Mouse (Mus musculus): Measurements from ENCODE around the gene Arid2. TPM values are rescaled to one million over a fixed set of nuclear protein-coding genes. Genes with fewer than 3 reads are reported as not detected.
"Not testable (repeated sequence)": the region's sequence is repeated elsewhere in the genome, so short reads cannot be mapped to it uniquely, and the experiment has no call there.

Arid2 gene
- 42.4 and 47.4 TPM in 2 replicates for polyA plus RNA-seq (2014; fragmentation: Nextera tagmentation; extraction: Ambion mirVana)

DNA sequence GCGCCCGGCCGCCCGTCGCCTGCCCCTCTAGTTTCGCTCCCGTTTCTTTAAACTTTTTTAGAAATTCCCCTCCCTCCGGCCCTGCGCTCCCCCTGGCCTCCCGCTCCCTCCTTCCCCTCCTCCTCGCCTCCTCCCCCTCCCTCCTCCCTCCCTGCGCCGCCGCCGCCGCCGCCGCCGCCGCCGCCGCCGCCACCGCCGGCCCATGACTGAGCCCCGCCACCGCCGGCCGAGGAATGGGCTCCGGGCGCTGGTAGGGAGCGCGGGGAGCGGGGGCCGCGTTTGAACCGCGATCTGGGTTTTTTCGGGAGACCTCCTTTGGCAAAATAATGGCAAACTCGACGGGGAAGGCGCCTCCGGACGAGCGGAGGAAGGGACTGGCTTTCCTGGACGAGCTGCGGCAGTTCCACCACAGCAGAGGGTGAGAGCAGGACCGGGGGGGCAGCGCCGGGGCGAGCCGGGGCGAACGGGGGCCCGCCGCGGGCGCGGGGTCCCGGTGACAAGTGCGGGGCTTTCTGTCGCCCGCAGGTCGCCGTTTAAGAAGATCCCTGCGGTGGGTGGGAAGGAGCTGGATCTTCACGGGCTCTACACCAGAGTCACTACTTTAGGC is at the start of gene Arid2:
Gene Arid2, plus strand, starts transcription at position 150 of the 607 bp plus-strand sequence.
- peak within 1 kb of the TSS; percentile 100 for H3K9ac ChIP-seq (ENCODE audit: low read length)
- under 1% methylated on average over 43 of the region's 67 CpGs for WGBS
- no peaks in the 10 kb centered on the region; the same call in 1 of the 2 replicates for H3K36me3 ChIP-seq (ENCODE audit: control insufficient read depth, insufficient read depth, low read length)
- no peaks in the 10 kb centered on the region for H3K9me3 ChIP-seq (ENCODE audit: control insufficient read depth, low read length)
- H3K27ac ChIP-seq (ENCODE audit: low read depth, low read length), result peak within 1 kb of the TSS; percentile 100
- no peaks in the 10 kb centered on the region for H3K27me3 ChIP-seq (ENCODE audit: control insufficient read depth, insufficient read depth, low read length)
- H3K4me1 ChIP-seq (replicated peaks; ENCODE audit: control insufficient read depth, insufficient read depth, low read length), result peaks cover 2% of the 10 kb centered on the region; the same call in 1 of the 2 replicates
- peak within 1 kb of the TSS; percentile 77 for H3K4me2 ChIP-seq (ENCODE audit: low read depth, low read length, severe bottlenecking)
- DNase-seq (ENCODE audit: low spot score) (peak; percentile 90), ATAC-seq (replicated peaks; ENCODE audit: low FRiP score) (peak; percentile 15)
- H3K4me3 ChIP-seq (ENCODE audit: low read depth, low read length), result peak within 1 kb of the TSS; percentile 95

GRCm38 (mm10) chr15:96238071-96238470 is 49.2 kb upstream of the Arid2 start:
- Histone ChIP-seq H3K27me3 (ENCODE audit: control insufficient read depth, insufficient read depth, low read length) (no peaks in the 10 kb centered on the region), H3K36me3 (ENCODE audit: control insufficient read depth, insufficient read depth, low read length) (no peaks in the 10 kb centered on the region), H3K4me1 (replicated peaks; ENCODE audit: control insufficient read depth, insufficient read depth, low read length) (no peaks in the 10 kb centered on the region), H3K9me3 (ENCODE audit: control insufficient read depth, low read length) (no peaks in the 10 kb centered on the region), H3K27ac (ENCODE audit: low read depth, low read length) (no peak overlapping the region), H3K4me2 (ENCODE audit: low read depth, low read length, severe bottlenecking) (no peak overlapping the region), H3K4me3 (ENCODE audit: low read depth, low read length) (no peak overlapping the region), H3K9ac (ENCODE audit: low read length) (no peak overlapping the region)
- ATAC-seq (replicated peaks; ENCODE audit: low FRiP score) (no peak), DNase-seq (ENCODE audit: low spot score) (no peak)
- WGBS, result over 99% methylated on average over 4 of the region's 4 CpGs

DNA sequence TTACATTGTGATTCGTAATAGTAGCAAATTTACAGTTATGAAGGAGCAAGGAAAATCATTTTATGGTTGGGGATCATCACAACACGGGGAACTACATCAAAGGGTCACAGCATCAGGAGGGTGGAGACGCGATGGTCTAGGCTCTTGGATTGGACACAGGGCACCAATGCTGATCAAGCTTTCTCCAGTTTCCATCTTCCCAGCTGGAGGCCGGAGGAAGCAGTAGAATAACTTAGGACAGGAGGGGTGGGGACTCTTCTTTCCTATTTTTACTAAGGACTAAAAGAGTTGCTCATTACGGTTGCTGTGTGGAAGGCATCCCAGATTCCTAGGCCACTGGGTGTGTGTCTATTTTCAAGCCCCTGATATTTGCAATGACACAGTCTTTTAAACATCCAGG is 43.1 kb upstream of the Arid2 start:
- WGBS, result 89% methylated on average over 6 of the region's 6 CpGs
- Histone ChIP-seq H3K9ac (ENCODE audit: low read length) (no peak overlapping the region), H3K27ac (ENCODE audit: low read depth, low read length) (no peak overlapping the region), H3K9me3 (ENCODE audit: control insufficient read depth, low read length) (no peaks in the 10 kb centered on the region), H3K27me3 (ENCODE audit: control insufficient read depth, insufficient read depth, low read length) (no peaks in the 10 kb centered on the region), H3K36me3 (ENCODE audit: control insufficient read depth, insufficient read depth, low read length) (no peaks in the 10 kb centered on the region), H3K4me2 (ENCODE audit: low read depth, low read length, severe bottlenecking) (no peak overlapping the region), H3K4me1 (replicated peaks; ENCODE audit: control insufficient read depth, insufficient read depth, low read length) (no peaks in the 10 kb centered on the region), H3K4me3 (ENCODE audit: low read depth, low read length) (no peak overlapping the region)
- DNase-seq (ENCODE audit: low spot score), result no peak
- ATAC-seq (replicated peaks; ENCODE audit: low FRiP score), result no peak

GRCm38 (mm10) chr15:96244715-96245114 is 42.6 kb upstream of the Arid2 start:
- H3K9ac ChIP-seq (ENCODE audit: low read length); H3K4me3 ChIP-seq (ENCODE audit: low read depth, low read length); H3K36me3 ChIP-seq (ENCODE audit: control insufficient read depth, insufficient read depth, low read length); H3K9me3 ChIP-seq (ENCODE audit: control insufficient read depth, low read length); H3K4me2 ChIP-seq (ENCODE audit: low read depth, low read length, severe bottlenecking); H3K27me3 ChIP-seq (ENCODE audit: control insufficient read depth, insufficient read depth, low read length); H3K4me1 ChIP-seq (replicated peaks; ENCODE audit: control insufficient read depth, insufficient read depth, low read length); H3K27ac ChIP-seq (ENCODE audit: low read depth, low read length); ATAC-seq (replicated peaks; ENCODE audit: low FRiP score); DNase-seq (ENCODE audit: low spot score): not testable (repeated sequence)
- 73% methylated on average over 10 of the region's 10 CpGs for WGBS

DNA sequence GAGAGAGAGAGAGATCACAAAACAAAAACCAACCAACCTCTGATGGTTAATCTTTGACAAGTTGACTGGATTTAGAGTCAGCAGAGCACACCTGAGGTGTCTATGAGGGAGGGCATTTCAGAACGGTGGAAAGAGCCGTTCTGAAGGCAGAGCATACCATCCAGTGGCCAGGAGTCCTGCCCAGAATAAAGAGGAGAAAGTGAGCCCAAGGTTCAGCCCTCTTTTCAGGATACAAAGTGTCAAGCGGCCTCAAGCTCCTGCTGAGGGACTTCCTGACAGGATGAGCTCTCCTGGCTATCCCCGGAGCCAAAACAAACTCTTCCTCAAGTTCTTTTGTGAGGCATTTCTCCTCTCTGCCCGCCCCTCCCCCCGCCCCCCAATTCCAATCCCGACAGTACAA is 33.5 kb upstream of the Arid2 start:
- Histone ChIP-seq H3K9ac (ENCODE audit: low read length) (peak overlapping the region; percentile 14; the same call in 1 of the 2 replicates), H3K27me3 (ENCODE audit: control insufficient read depth, insufficient read depth, low read length) (no peaks in the 10 kb centered on the region), H3K4me3 (ENCODE audit: low read depth, low read length) (peak overlapping the region; percentile 22), H3K36me3 (ENCODE audit: control insufficient read depth, insufficient read depth, low read length) (no peaks in the 10 kb centered on the region), H3K9me3 (ENCODE audit: control insufficient read depth, low read length) (no peaks in the 10 kb centered on the region), H3K27ac (ENCODE audit: low read depth, low read length) (no peak overlapping the region), H3K4me1 (replicated peaks; ENCODE audit: control insufficient read depth, insufficient read depth, low read length) (0 out of 2 replicates have a peak, but pooled peaks cover 2% of the 10 kb centered on the region), H3K4me2 (ENCODE audit: low read depth, low read length, severe bottlenecking) (peak overlapping the region; percentile 53; the same call in 1 of the 2 replicates)
- WGBS, result 4% methylated on average over 7 of the region's 7 CpGs
- DNase-seq (ENCODE audit: low spot score), result peak; percentile 53
- ATAC-seq (replicated peaks; ENCODE audit: low FRiP score), result no peak; the same call in 1 of the 2 replicates

DNA sequence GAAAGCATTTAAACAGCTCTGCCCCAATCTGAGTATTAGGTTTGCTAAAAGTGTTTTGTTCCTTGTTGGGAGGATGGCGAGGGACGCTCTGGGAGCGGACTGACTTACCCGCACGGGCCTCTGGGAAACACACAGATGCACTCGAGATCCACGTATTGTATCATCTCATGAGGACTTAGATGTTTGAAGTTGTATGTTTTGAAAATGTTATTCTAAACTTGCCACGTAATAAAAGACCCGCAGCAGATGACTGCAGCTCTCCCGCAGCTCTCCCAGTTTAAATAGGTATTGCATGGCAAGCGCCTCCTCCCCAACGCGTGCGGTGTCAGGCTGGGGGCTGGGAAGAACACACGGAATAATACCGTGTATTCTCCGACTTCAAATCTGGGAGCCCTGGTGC is 33.0 kb upstream of the Arid2 start:
- Histone ChIP-seq H3K36me3 (ENCODE audit: control insufficient read depth, insufficient read depth, low read length) (no peaks in the 10 kb centered on the region), H3K4me1 (replicated peaks; ENCODE audit: control insufficient read depth, insufficient read depth, low read length) (0 out of 2 replicates have a peak, but pooled peaks cover 2% of the 10 kb centered on the region), H3K4me2 (ENCODE audit: low read depth, low read length, severe bottlenecking) (peak overlapping the region; percentile 53), H3K27me3 (ENCODE audit: control insufficient read depth, insufficient read depth, low read length) (no peaks in the 10 kb centered on the region), H3K4me3 (ENCODE audit: low read depth, low read length) (peak overlapping the region; percentile 22), H3K9ac (ENCODE audit: low read length) (peak overlapping the region; percentile 14; the same call in 1 of the 2 replicates), H3K27ac (ENCODE audit: low read depth, low read length) (no peak overlapping the region), H3K9me3 (ENCODE audit: control insufficient read depth, low read length) (no peaks in the 10 kb centered on the region)
- DNase-seq (ENCODE audit: low spot score) (peak; percentile 52), ATAC-seq (replicated peaks; ENCODE audit: low FRiP score) (no peak; the same call in 1 of the 2 replicates)
- 3% methylated on average over 17 of the region's 17 CpGs for WGBS

GRCm38 (mm10) chr15:96257781-96258180 is 29.5 kb upstream of the Arid2 start:
- ATAC-seq (replicated peaks; ENCODE audit: low FRiP score) (no peak), DNase-seq (ENCODE audit: low spot score) (peak; percentile 35)
- Histone ChIP-seq H3K36me3 (ENCODE audit: control insufficient read depth, insufficient read depth, low read length) (no peaks in the 10 kb centered on the region), H3K4me3 (ENCODE audit: low read depth, low read length) (no peak overlapping the region), H3K27me3 (ENCODE audit: control insufficient read depth, insufficient read depth, low read length) (no peaks in the 10 kb centered on the region), H3K27ac (ENCODE audit: low read depth, low read length) (no peak overlapping the region), H3K9ac (ENCODE audit: low read length) (no peak overlapping the region), H3K4me1 (replicated peaks; ENCODE audit: control insufficient read depth, insufficient read depth, low read length) (0 out of 2 replicates have a peak, but pooled peaks cover 2% of the 10 kb centered on the region), H3K4me2 (ENCODE audit: low read depth, low read length, severe bottlenecking) (no peak overlapping the region), H3K9me3 (ENCODE audit: control insufficient read depth, low read length) (no peaks in the 10 kb centered on the region; the same call in 1 of the 2 replicates)
- 71% methylated on average over 5 of the region's 5 CpGs for WGBS

DNA sequence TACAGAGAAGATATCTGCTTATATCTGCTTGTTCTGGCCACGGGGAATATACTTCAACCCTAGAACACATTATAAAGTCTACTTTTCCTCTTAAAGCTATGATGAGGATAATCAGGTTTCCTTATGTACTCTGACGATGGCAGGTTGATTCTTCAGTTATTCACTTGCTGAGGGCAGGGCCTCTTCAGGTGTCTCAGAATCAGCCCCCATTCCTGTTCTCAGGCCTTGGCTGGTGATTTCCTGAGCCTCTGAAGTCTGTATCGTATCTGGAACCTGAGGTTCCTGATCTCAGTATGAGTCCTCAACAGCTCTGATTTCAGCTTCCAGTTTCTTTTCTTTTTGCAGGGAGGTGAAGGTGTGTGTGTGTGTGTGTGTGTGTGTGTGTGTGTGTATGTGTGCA is 22.7 kb upstream of the Arid2 start:
- H3K4me1 ChIP-seq (replicated peaks; ENCODE audit: control insufficient read depth, insufficient read depth, low read length), result no peaks in the 10 kb centered on the region
- H3K4me2 ChIP-seq (ENCODE audit: low read depth, low read length, severe bottlenecking), result no peak overlapping the region
- H3K9me3 ChIP-seq (ENCODE audit: control insufficient read depth, low read length), result peaks cover 4% of the 10 kb centered on the region; the same call in 1 of the 2 replicates
- ATAC-seq (replicated peaks; ENCODE audit: low FRiP score) (no peak), DNase-seq (ENCODE audit: low spot score) (no peak)
- peaks cover 12% of the 10 kb centered on the region for H3K36me3 ChIP-seq (ENCODE audit: control insufficient read depth, insufficient read depth, low read length)
- WGBS, result 94% methylated on average over 3 of the region's 3 CpGs
- no peaks in the 10 kb centered on the region for H3K27me3 ChIP-seq (ENCODE audit: control insufficient read depth, insufficient read depth, low read length)
- no peak overlapping the region for H3K4me3 ChIP-seq (ENCODE audit: low read depth, low read length)
- H3K9ac ChIP-seq (ENCODE audit: low read length), result no peak overlapping the region
- no peak overlapping the region for H3K27ac ChIP-seq (ENCODE audit: low read depth, low read length)

DNA sequence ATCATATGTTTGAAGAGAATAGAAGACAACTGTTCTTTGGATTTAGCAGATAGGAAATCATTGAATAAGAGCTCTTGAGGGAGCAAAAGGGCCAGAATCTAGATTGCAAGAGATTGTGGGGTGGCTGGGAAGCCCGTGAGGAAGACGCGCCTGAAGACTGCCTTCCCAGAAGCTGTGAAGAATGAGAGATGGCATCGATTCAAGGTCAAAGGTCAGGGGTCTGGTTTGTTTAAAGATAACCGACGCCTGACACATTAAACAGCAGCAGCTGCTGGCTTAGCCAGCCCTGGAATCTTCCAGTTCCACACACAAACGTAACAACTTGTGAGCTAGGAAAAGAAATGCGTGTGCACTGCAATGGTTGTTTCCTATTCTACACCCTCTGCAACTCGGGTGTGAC is 19.4 kb upstream of the Arid2 start:
- peaks cover 12% of the 10 kb centered on the region for H3K36me3 ChIP-seq (ENCODE audit: control insufficient read depth, insufficient read depth, low read length)
- ATAC-seq (replicated peaks; ENCODE audit: low FRiP score), result no peak
- peak; percentile 28 for DNase-seq (ENCODE audit: low spot score)
- no peak overlapping the region for H3K27ac ChIP-seq (ENCODE audit: low read depth, low read length)
- peaks cover 4% of the 10 kb centered on the region; the same call in 1 of the 2 replicates for H3K9me3 ChIP-seq (ENCODE audit: control insufficient read depth, low read length)
- H3K4me3 ChIP-seq (ENCODE audit: low read depth, low read length), result no peak overlapping the region
- WGBS, result 94% methylated on average over 9 of the region's 9 CpGs
- no peak overlapping the region for H3K4me2 ChIP-seq (ENCODE audit: low read depth, low read length, severe bottlenecking)
- no peak overlapping the region for H3K9ac ChIP-seq (ENCODE audit: low read length)
- H3K4me1 ChIP-seq (replicated peaks; ENCODE audit: control insufficient read depth, insufficient read depth, low read length), result peaks cover 2% of the 10 kb centered on the region; the same call in 1 of the 2 replicates
- no peaks in the 10 kb centered on the region for H3K27me3 ChIP-seq (ENCODE audit: control insufficient read depth, insufficient read depth, low read length)

All from forebrain, embryonic 11.5 days (tissue).